In the genomic region with DNA sequence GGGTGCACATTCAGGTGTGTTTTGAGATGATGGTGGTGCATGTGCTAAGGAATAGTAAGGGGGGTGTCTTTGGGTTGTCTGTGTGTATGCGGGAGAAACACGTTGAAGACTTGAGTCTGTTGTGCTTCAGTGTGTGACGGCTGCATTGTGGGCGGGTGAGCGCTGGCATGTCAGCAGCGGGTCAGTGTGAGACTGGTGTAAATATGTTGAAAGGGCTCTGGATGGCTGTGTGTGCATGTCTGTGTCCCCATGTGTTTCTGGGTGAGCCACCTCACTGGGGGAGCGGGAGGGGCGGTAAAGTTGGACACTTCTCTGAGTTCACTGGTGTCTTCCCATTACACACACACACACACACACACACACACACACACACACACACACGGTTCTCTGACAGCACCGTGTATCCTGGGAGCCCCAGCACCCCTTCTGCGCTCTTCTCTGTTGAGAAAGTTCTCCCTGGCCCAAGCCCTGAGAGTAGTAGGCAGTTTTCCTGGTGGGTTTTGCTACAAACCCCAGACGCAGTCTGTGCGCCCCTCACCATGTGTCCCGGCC, we compare ENCODE assay signal across 8 mouse cellular contexts. TPM values are rescaled to one million over a fixed set of nuclear protein-coding genes. Genes with fewer than 3 reads are reported as not detected.
A peak's percentile ranks its signal among the peaks of the same experiment; 100 is the strongest.
DNase-seq lines count a peak whose midpoint lies in the region; ATAC-seq and TF ChIP-seq lines count a peak whose summit lies in the region.

No protein-coding gene starts in this region.

- peak overlapping the region; percentile 63 for H3K9ac ChIP-seq in forebrain, embryonic 15.5 days (replicated peaks)
- peak overlapping the region; percentile 62 for H3K9ac ChIP-seq in hindbrain, postnatal 0 days (replicated peaks; ENCODE audit: low read length)
- H3K9ac ChIP-seq in liver, postnatal 0 days (replicated peaks), result peak overlapping the region; percentile 95

- no peaks in the 10 kb centered on the region for H3K9me3 ChIP-seq in forebrain, embryonic 15.5 days
- H3K9me3 ChIP-seq in hindbrain, postnatal 0 days (ENCODE audit: low read length), result no peaks in the 10 kb centered on the region
- no peaks in the 10 kb centered on the region for H3K9me3 ChIP-seq in liver, postnatal 0 days (ENCODE audit: low read length)

- H3K4me1 ChIP-seq in forebrain, embryonic 15.5 days, result peaks cover 54% of the 10 kb centered on the region
- peaks cover 13% of the 10 kb centered on the region for H3K4me1 ChIP-seq in hindbrain, postnatal 0 days (ENCODE audit: insufficient read depth, low read length)
- peaks cover 45% of the 10 kb centered on the region for H3K4me1 ChIP-seq in liver, postnatal 0 days (ENCODE audit: insufficient read depth)
- peaks cover 38% of the 10 kb centered on the region for H3K4me1 ChIP-seq in olfactory bulb, adult 2 months (ENCODE audit: control insufficient read depth, insufficient read depth, low read length)

- no peaks in the 10 kb centered on the region for H3K36me3 ChIP-seq in forebrain, embryonic 15.5 days
- H3K36me3 ChIP-seq in hindbrain, postnatal 0 days (ENCODE audit: insufficient read depth, low read length), result no peaks in the 10 kb centered on the region
- H3K36me3 ChIP-seq in liver, postnatal 0 days (replicated peaks; ENCODE audit: insufficient read depth, low read length), result peaks cover under 1% of the 10 kb centered on the region; the same call in 1 of the 2 replicates

- 1% methylated on average over 14 of the region's 14 CpGs for WGBS in forebrain, embryonic 15.5 days
- under 1% methylated on average over 14 of the region's 14 CpGs for WGBS in hindbrain, postnatal 0 days
- WGBS in liver, postnatal 0 days (ENCODE audit: insufficient replicate concordance), result under 1% methylated on average over 14 of the region's 14 CpGs
- WGBS in olfactory bulb, adult 2 months, result 1% methylated on average over 14 of the region's 14 CpGs

- H3K27ac ChIP-seq in forebrain, embryonic 15.5 days (replicated peaks), result peak overlapping the region; percentile 80
- H3K27ac ChIP-seq in hindbrain, postnatal 0 days, result peak overlapping the region; percentile 92
- H3K27ac ChIP-seq in liver, postnatal 0 days (ENCODE audit: low read depth), result peak overlapping the region; percentile 99
- 0 out of 2 replicates have a peak overlapping the region, but pooled peaks have one; percentile 56 for H3K27ac ChIP-seq in olfactory bulb, adult 2 months (ENCODE audit: insufficient read depth, low read depth, low read length)

- peak overlapping the region; percentile 82 for H3K4me2 ChIP-seq in forebrain, embryonic 15.5 days (replicated peaks)
- H3K4me2 ChIP-seq in hindbrain, postnatal 0 days (ENCODE audit: low read depth, low read length), result peak overlapping the region; percentile 92
- H3K4me2 ChIP-seq in liver, postnatal 0 days (ENCODE audit: low read depth, low read length), result peak overlapping the region; percentile 100

- no peak for TF ChIP-seq EP300 in liver, postnatal 0 days (IDR thresholded peaks at IDR 0.05; ENCODE audit: low read depth)

- TF ChIP-seq CTCF in hindbrain, postnatal 0 days (IDR thresholded peaks at IDR 0.05; ENCODE audit: low read depth), result no peak
- TF ChIP-seq CTCF in liver, postnatal 0 days (IDR thresholded peaks at IDR 0.05; ENCODE audit: low read depth), result no peak
- TF ChIP-seq CTCF in olfactory bulb, adult 2 months (IDR thresholded peaks at IDR 0.05; ENCODE audit: insufficient read depth, low read depth, low read length), result no peak

- peaks cover 11% of the 10 kb centered on the region for H3K27me3 ChIP-seq in forebrain, embryonic 15.5 days
- no peaks in the 10 kb centered on the region for H3K27me3 ChIP-seq in hindbrain, postnatal 0 days (ENCODE audit: insufficient read depth, low read length)
- H3K27me3 ChIP-seq in liver, postnatal 0 days (ENCODE audit: insufficient read depth, low read length), result peaks cover 2% of the 10 kb centered on the region; the same call in 1 of the 2 replicates

- ATAC-seq in forebrain, embryonic 15.5 days (replicated peaks), result no peak
- no peak; the same call in 1 of the 2 replicates for ATAC-seq in hindbrain, postnatal 0 days
- ATAC-seq in liver, postnatal 0 days, result no peak
- no peak for ATAC-seq in megakaryocyte progenitor cell, adult 5-6 weeks (replicated peaks; ENCODE audit: poor library complexity)

- H3K4me3 ChIP-seq in forebrain, embryonic 15.5 days, result peak overlapping the region; percentile 50
- peak overlapping the region; percentile 60 for H3K4me3 ChIP-seq in hindbrain, postnatal 0 days (ENCODE audit: low read length)
- peak overlapping the region; percentile 81 for H3K4me3 ChIP-seq in liver, postnatal 0 days (ENCODE audit: low read depth, low read length)
- H3K4me3 ChIP-seq in olfactory bulb, adult 2 months (ENCODE audit: insufficient read depth, low read depth, low read length), result peak overlapping the region; percentile 92

- DNase-seq in right cerebral cortex, adult 2 months (ENCODE audit: low spot score in 2 of 2), result peak; percentile 27 to 52
- DNase-seq in right cerebral cortex, postnatal 36 days (ENCODE audit: low spot score in 2 of 2), result no peak
- peak; percentile 63 for DNase-seq in brain, adult 2 months (ENCODE audit: low read depth, low spot score)
- peak; percentile 43 for DNase-seq in hindbrain, postnatal 0 days (ENCODE audit: low spot score)
- DNase-seq in liver, postnatal 0 days, result peak; percentile 62

- TF ChIP-seq POLR2A in olfactory bulb, adult 2 months (IDR thresholded peaks at IDR 0.05; ENCODE audit: insufficient read depth, low read depth, low read length), result no peak

RNA-seq across cellular contexts. Expression of gene Bbc3, which starts 3.3 kb away (rescaled TPM):
- 16.7 and 18.5 TPM in 2 replicates for polyA plus RNA-seq in forebrain, embryonic 15.5 days (2015; fragmentation: Nextera tagmentation; extraction: Ambion mirVana)
- 51.0 and 55.8 TPM in 2 replicates for total RNA-seq in hindbrain, postnatal 0 days (2014; rRNA removed)
- polyA plus RNA-seq in hindbrain, postnatal 0 days (2015; fragmentation: Nextera tagmentation; extraction: Ambion mirVana), result 32.2 and 33.3 TPM in 2 replicates
- 3.7 and 4.1 TPM in 2 replicates for polyA plus RNA-seq in liver, postnatal 0 days (2015; fragmentation: Nextera tagmentation; extraction: Ambion mirVana)
- not detected in 2 replicates for polyA plus RNA-seq in olfactory bulb, adult 2 months (2012; ENCODE audit: insufficient read depth, insufficient read length, low replicate concordance, missing spikeins)
- total RNA-seq in megakaryocyte progenitor cell, adult 5-6 weeks (2015), result 0.25 and 1.8 TPM in 2 replicates
- total RNA-seq in megakaryocyte progenitor cell, adult 5-6 weeks (2017), result 0.84 and 1.2 TPM in 2 replicates

RNA-seq across cellular contexts. Expression of gene Ccdc9, which starts 24.9 kb away (rescaled TPM):
- 31.1 and 35.5 TPM in 2 replicates for polyA plus RNA-seq in forebrain, embryonic 15.5 days (2015; fragmentation: Nextera tagmentation; extraction: Ambion mirVana)
- total RNA-seq in hindbrain, postnatal 0 days (2014; rRNA removed), result 11.8 and 27.9 TPM in 2 replicates
- 13.4 and 14.8 TPM in 2 replicates for polyA plus RNA-seq in hindbrain, postnatal 0 days (2015; fragmentation: Nextera tagmentation; extraction: Ambion mirVana)
- 5.7 and 8.8 TPM in 2 replicates for polyA plus RNA-seq in liver, postnatal 0 days (2015; fragmentation: Nextera tagmentation; extraction: Ambion mirVana)
- not detected in 2 replicates for polyA plus RNA-seq in olfactory bulb, adult 2 months (2012; ENCODE audit: insufficient read depth, insufficient read length, low replicate concordance, missing spikeins)
- total RNA-seq in megakaryocyte progenitor cell, adult 5-6 weeks (2015), result 17.3 and 19.8 TPM in 2 replicates
- 87.9 and 99.6 TPM in 2 replicates for total RNA-seq in megakaryocyte progenitor cell, adult 5-6 weeks (2017)

RNA-seq across cellular contexts. Expression of gene Inafm1, which starts 38.1 kb away (rescaled TPM):
- 27.0 and 27.5 TPM in 2 replicates for polyA plus RNA-seq in forebrain, embryonic 15.5 days (2015; fragmentation: Nextera tagmentation; extraction: Ambion mirVana)
- 56.0 and 71.3 TPM in 2 replicates for total RNA-seq in hindbrain, postnatal 0 days (2014; rRNA removed)
- polyA plus RNA-seq in hindbrain, postnatal 0 days (2015; fragmentation: Nextera tagmentation; extraction: Ambion mirVana), result 74.1 and 78.4 TPM in 2 replicates
- polyA plus RNA-seq in liver, postnatal 0 days (2015; fragmentation: Nextera tagmentation; extraction: Ambion mirVana), result 7.5 and 8.4 TPM in 2 replicates
- not detected in 2 replicates for polyA plus RNA-seq in olfactory bulb, adult 2 months (2012; ENCODE audit: insufficient read depth, insufficient read length, low replicate concordance, missing spikeins)
- 5.0 and 11.3 TPM in 2 replicates for total RNA-seq in megakaryocyte progenitor cell, adult 5-6 weeks (2015)
- total RNA-seq in megakaryocyte progenitor cell, adult 5-6 weeks (2017), result 5.2 and 6.8 TPM in 2 replicates

RNA-seq across cellular contexts. Expression of gene C5ar1, which starts 52.2 kb away (rescaled TPM):
- 1.1 and 1.3 TPM in 2 replicates for polyA plus RNA-seq in forebrain, embryonic 15.5 days (2015; fragmentation: Nextera tagmentation; extraction: Ambion mirVana)
- total RNA-seq in hindbrain, postnatal 0 days (2014; rRNA removed), result 1.4 and 1.9 TPM in 2 replicates
- 0.93 and 1.5 TPM in 2 replicates for polyA plus RNA-seq in hindbrain, postnatal 0 days (2015; fragmentation: Nextera tagmentation; extraction: Ambion mirVana)
- polyA plus RNA-seq in liver, postnatal 0 days (2015; fragmentation: Nextera tagmentation; extraction: Ambion mirVana), result 5.5 and 6.9 TPM in 2 replicates
- not detected in 2 replicates for polyA plus RNA-seq in olfactory bulb, adult 2 months (2012; ENCODE audit: insufficient read depth, insufficient read length, low replicate concordance, missing spikeins)
- 2.4 and 4.0 TPM in 2 replicates for total RNA-seq in megakaryocyte progenitor cell, adult 5-6 weeks (2015)
- total RNA-seq in megakaryocyte progenitor cell, adult 5-6 weeks (2017), result 0.57 and 1.2 TPM in 2 replicates

Comparison
In these comparisons a context has a peak if more than half of its experiments do, and no peak if none do; other contexts are left out.
1. DNase-seq: peak in right cerebral cortex, adult 2 months (2 of 2), brain, adult 2 months (single experiment), hindbrain, postnatal 0 days (single experiment) and liver, postnatal 0 days (single experiment); none in right cerebral cortex, postnatal 36 days (0 of 2).
2. Peak in every context shown above with its lines, with median percentiles within 50 percentile points of each other: H3K27ac ChIP-seq, H3K4me2 ChIP-seq, H3K4me3 ChIP-seq and H3K9ac ChIP-seq.